Mouse (Mus musculus): Measurements from ENCODE around the gene Cygb. TPM values are rescaled to one million over a fixed set of nuclear protein-coding genes. Genes with fewer than 3 reads are reported as not detected.
A peak's percentile ranks its signal among the peaks of the same experiment; 100 is the strongest.

Cygb gene
- polyA plus RNA-seq, 1 experiment from 2014 or later: 5.8 TPM

- Histone ChIP-seq H3K27me3 (ENCODE audit: control insufficient read depth, insufficient read depth, low read length) (no peaks in the 10 kb centered on the region; the same call in 1 of the 2 replicates), H3K27ac (replicated peaks in 1 of 2; ENCODE audit: control insufficient read depth in 1 of 2, insufficient read depth in 1 of 2, low read depth in 2 of 2, low read length in 2 of 2) (no peak overlapping the region), H3K4me1 (ENCODE audit: control insufficient read depth in 2 of 2, insufficient read depth in 2 of 2, low read length in 2 of 2) (peaks cover 6 to 28% of the 10 kb centered on the region in 2 experiments; a peak in 3 of 4 replicates), H3K36me3 (ENCODE audit: control insufficient read depth, insufficient read depth, low read length) (peaks cover 58% of the 10 kb centered on the region), H3K9me3 (ENCODE audit: control insufficient read depth, low read length) (no peaks in the 10 kb centered on the region), H3K4me3 (ENCODE audit: control insufficient read depth in 1 of 2, insufficient read depth in 1 of 2, low read depth in 1 of 2, low read length in 2 of 2) (no peak overlapping the region), H3K4me2 (ENCODE audit: low read length) (peak overlapping the region; percentile 86; the same call in 1 of the 2 replicates), H3K9ac (ENCODE audit: low read length) (peak overlapping the region; percentile 96)
- ATAC-seq (ENCODE audit: insufficient number of reproducible peaks, insufficient read depth, low FRiP score, low read depth): no peak
- 73% methylated on average over 2 of the region's 2 CpGs for WGBS
Observed at GRCm38 (mm10) chr11:116673410-116673809, 19.3 kb upstream of the Cygb start.

GRCm38 (mm10) chr11:116672595-116672994 lies 18.5 kb upstream of the Cygb start:
- ATAC-seq (ENCODE audit: insufficient number of reproducible peaks, insufficient read depth, low FRiP score, low read depth): no peak
- Histone ChIP-seq H3K4me2 (ENCODE audit: low read length) (peak overlapping the region; percentile 86), H3K9me3 (ENCODE audit: control insufficient read depth, low read length) (no peaks in the 10 kb centered on the region), H3K9ac (ENCODE audit: low read length) (peak overlapping the region; percentile 96), H3K4me3 (ENCODE audit: control insufficient read depth in 1 of 2, insufficient read depth in 1 of 2, low read depth in 1 of 2, low read length in 2 of 2) (peak overlapping the region; percentile 73 to 78), H3K27me3 (ENCODE audit: control insufficient read depth, insufficient read depth, low read length) (no peaks in the 10 kb centered on the region; the same call in 1 of the 2 replicates), H3K27ac (replicated peaks in 1 of 2; ENCODE audit: control insufficient read depth in 1 of 2, insufficient read depth in 1 of 2, low read depth in 2 of 2, low read length in 2 of 2) (no peak overlapping the region), H3K36me3 (ENCODE audit: control insufficient read depth, insufficient read depth, low read length) (peaks cover 50% of the 10 kb centered on the region), H3K4me1 (ENCODE audit: control insufficient read depth in 2 of 2, insufficient read depth in 2 of 2, low read length in 2 of 2) (peaks cover 7 to 33% of the 10 kb centered on the region in 2 experiments; a peak in 3 of 4 replicates)
- 21% methylated on average over 7 of the region's 7 CpGs for WGBS

GRCm38 (mm10) chr11:116671845-116672434 lies 17.8 kb upstream of the Cygb start:
- Histone ChIP-seq H3K9me3 (ENCODE audit: control insufficient read depth, low read length) (no peaks in the 10 kb centered on the region), H3K4me1 (ENCODE audit: control insufficient read depth in 2 of 2, insufficient read depth in 2 of 2, low read length in 2 of 2) (peaks cover 7 to 33% of the 10 kb centered on the region in 2 experiments; a peak in 3 of 4 replicates), H3K4me3 (ENCODE audit: control insufficient read depth in 1 of 2, insufficient read depth in 1 of 2, low read depth in 1 of 2, low read length in 2 of 2) (peak overlapping the region; percentile 73 to 78), H3K4me2 (ENCODE audit: low read length) (peak overlapping the region; percentile 86), H3K27me3 (ENCODE audit: control insufficient read depth, insufficient read depth, low read length) (no peaks in the 10 kb centered on the region; the same call in 1 of the 2 replicates), H3K27ac (replicated peaks in 1 of 2; ENCODE audit: control insufficient read depth in 1 of 2, insufficient read depth in 1 of 2, low read depth in 2 of 2, low read length in 2 of 2) (peak overlapping the region; percentile 56 to 69), H3K36me3 (ENCODE audit: control insufficient read depth, insufficient read depth, low read length) (peaks cover 43% of the 10 kb centered on the region), H3K9ac (ENCODE audit: low read length) (peak overlapping the region; percentile 96)
- under 1% methylated on average over 24 of the region's 24 CpGs for WGBS
- ATAC-seq (ENCODE audit: insufficient number of reproducible peaks, insufficient read depth, low FRiP score, low read depth): no peak; the same call in 1 of the 2 replicates

- H3K27me3 ChIP-seq (ENCODE audit: control insufficient read depth, insufficient read depth, low read length): no peaks in the 10 kb centered on the region; the same call in 1 of the 2 replicates
- peaks cover 37% of the 10 kb centered on the region for H3K36me3 ChIP-seq (ENCODE audit: control insufficient read depth, insufficient read depth, low read length)
- H3K4me3 ChIP-seq (ENCODE audit: control insufficient read depth in 1 of 2, insufficient read depth in 1 of 2, low read depth in 1 of 2, low read length in 2 of 2): peak overlapping the region; percentile 73 to 78
Observed at GRCm38 (mm10) chr11:116671112-116671844, 17.2 kb upstream of the Cygb start.

GRCm38 (mm10) chr11:116670386-116670785 lies 16.3 kb upstream of the Cygb start:
- Histone ChIP-seq H3K9ac (ENCODE audit: low read length) (no peak overlapping the region), H3K36me3 (ENCODE audit: control insufficient read depth, insufficient read depth, low read length) (peaks cover 28% of the 10 kb centered on the region), H3K4me3 (ENCODE audit: control insufficient read depth in 1 of 2, insufficient read depth in 1 of 2, low read depth in 1 of 2, low read length in 2 of 2) (no peak overlapping the region), H3K27me3 (ENCODE audit: control insufficient read depth, insufficient read depth, low read length) (no peaks in the 10 kb centered on the region; the same call in 1 of the 2 replicates), H3K27ac (replicated peaks in 1 of 2; ENCODE audit: control insufficient read depth in 1 of 2, insufficient read depth in 1 of 2, low read depth in 2 of 2, low read length in 2 of 2) (no peak overlapping the region), H3K4me1 (ENCODE audit: control insufficient read depth in 2 of 2, insufficient read depth in 2 of 2, low read length in 2 of 2) (peaks cover 9 to 33% of the 10 kb centered on the region in 2 experiments; a peak in 3 of 4 replicates), H3K4me2 (ENCODE audit: low read length) (no peak overlapping the region), H3K9me3 (ENCODE audit: control insufficient read depth, low read length) (no peaks in the 10 kb centered on the region)
- WGBS: 86% methylated on average over 7 of the region's 7 CpGs
- ATAC-seq (ENCODE audit: insufficient number of reproducible peaks, insufficient read depth, low FRiP score, low read depth): no peak

More at GRCm38 (mm10) chr11:116671112-116671844, 17.2 kb upstream of the Cygb start:
- 1% methylated on average over 45 of the region's 45 CpGs for WGBS
- H3K9ac ChIP-seq (ENCODE audit: low read length): peak overlapping the region; percentile 96
- ATAC-seq (ENCODE audit: insufficient number of reproducible peaks, insufficient read depth, low FRiP score, low read depth): peak; percentile 84
- peak overlapping the region; percentile 56 to 69 for H3K27ac ChIP-seq (replicated peaks in 1 of 2; ENCODE audit: control insufficient read depth in 1 of 2, insufficient read depth in 1 of 2, low read depth in 2 of 2, low read length in 2 of 2)
- H3K4me1 ChIP-seq (ENCODE audit: control insufficient read depth in 2 of 2, insufficient read depth in 2 of 2, low read length in 2 of 2): peaks cover 7 to 33% of the 10 kb centered on the region in 2 experiments; a peak in 3 of 4 replicates
- no peaks in the 10 kb centered on the region for H3K9me3 ChIP-seq (ENCODE audit: control insufficient read depth, low read length)
- peak overlapping the region; percentile 86 for H3K4me2 ChIP-seq (ENCODE audit: low read length)

- ATAC-seq (ENCODE audit: insufficient number of reproducible peaks, insufficient read depth, low FRiP score, low read depth): no peak
- H3K27me3 ChIP-seq (ENCODE audit: control insufficient read depth, insufficient read depth, low read length): no peaks in the 10 kb centered on the region; the same call in 1 of the 2 replicates
- H3K27ac ChIP-seq (replicated peaks in 1 of 2; ENCODE audit: control insufficient read depth in 1 of 2, insufficient read depth in 1 of 2, low read depth in 2 of 2, low read length in 2 of 2): no peak overlapping the region
- no peak overlapping the region for H3K4me2 ChIP-seq (ENCODE audit: low read length)
- no peak overlapping the region for H3K9ac ChIP-seq (ENCODE audit: low read length)
- H3K4me3 ChIP-seq (ENCODE audit: control insufficient read depth in 1 of 2, insufficient read depth in 1 of 2, low read depth in 1 of 2, low read length in 2 of 2): no peak overlapping the region
- peaks cover 23% of the 10 kb centered on the region for H3K36me3 ChIP-seq (ENCODE audit: control insufficient read depth, insufficient read depth, low read length)
- 47% methylated on average over 13 of the region's 13 CpGs for WGBS
- no peaks in the 10 kb centered on the region for H3K9me3 ChIP-seq (ENCODE audit: control insufficient read depth, low read length)
- H3K4me1 ChIP-seq (ENCODE audit: control insufficient read depth in 2 of 2, insufficient read depth in 2 of 2, low read length in 2 of 2): peaks cover 9 to 29% of the 10 kb centered on the region in 2 experiments; a peak in 3 of 4 replicates
Observed at GRCm38 (mm10) chr11:116669787-116670365, 15.8 kb upstream of the Cygb start.

- Histone ChIP-seq H3K4me3 (ENCODE audit: control insufficient read depth in 1 of 2, insufficient read depth in 1 of 2, low read depth in 1 of 2, low read length in 2 of 2) (no peak overlapping the region), H3K36me3 (ENCODE audit: control insufficient read depth, insufficient read depth, low read length) (peaks cover 17% of the 10 kb centered on the region), H3K4me2 (ENCODE audit: low read length) (no peak overlapping the region), H3K27ac (replicated peaks in 1 of 2; ENCODE audit: control insufficient read depth in 1 of 2, insufficient read depth in 1 of 2, low read depth in 2 of 2, low read length in 2 of 2) (no peak overlapping the region), H3K9ac (ENCODE audit: low read length) (no peak overlapping the region), H3K4me1 (ENCODE audit: control insufficient read depth in 2 of 2, insufficient read depth in 2 of 2, low read length in 2 of 2) (peaks cover 7 to 24% of the 10 kb centered on the region in 2 experiments; a peak in 3 of 4 replicates), H3K27me3 (ENCODE audit: control insufficient read depth, insufficient read depth, low read length) (no peaks in the 10 kb centered on the region; the same call in 1 of the 2 replicates), H3K9me3 (ENCODE audit: control insufficient read depth, low read length) (no peaks in the 10 kb centered on the region)
- no peak for ATAC-seq (ENCODE audit: insufficient number of reproducible peaks, insufficient read depth, low FRiP score, low read depth)
- 26% methylated on average over 5 of the region's 5 CpGs for WGBS
Observed at GRCm38 (mm10) chr11:116669316-116669715, 15.2 kb upstream of the Cygb start.

All from heart, embryonic 14.5 days (tissue).